Mouse (Mus musculus) layer of hippocampus, adult 8-10 months (tissue): ENCODE data around the gene Zfp683. TPM values are rescaled to one million over a fixed set of nuclear protein-coding genes. Genes with fewer than 3 reads are reported as not detected.

Experiments
- DNase-seq, 2 experiments: peaks; one replicate each; pipeline ENCODE4 v3.0.0; 2022; ENCODE audit warnings: low spot score in 2 of 2
- total RNA-seq, 4 experiments: library from RNA; stranded (reverse); gene quantifications; 2 replicates each; pipeline ENCODE4 v1.2.4; 2022

Gene Zfp683
- total RNA-seq, 4 experiments from 2014 or later: not detected

- DNase-seq: no peak
Observed at GRCm38 (mm10) chr4:134091225-134091529, 37.5 kb downstream of the Zfp683 start.

GRCm38 (mm10) chr4:134092382-134093288 lies 39.0 kb downstream of the Zfp683 start:
- DNase-seq: no peak

GRCm38 (mm10) chr4:134094004-134094564 lies 40.4 kb downstream of the Zfp683 start:
- DNase-seq: no peak

- no peak for DNase-seq
Observed at GRCm38 (mm10) chr4:134094923-134095547, 41.4 kb downstream of the Zfp683 start, which contains the start of gene Cd52. Gene Cd52, minus strand, starts transcription at chr4:134095082.

- no peak for DNase-seq
Observed at GRCm38 (mm10) chr4:134096120-134096519, 42.5 kb downstream of the Zfp683 start.

- DNase-seq: no peak
Observed at GRCm38 (mm10) chr4:134097015-134097608, 43.5 kb downstream of the Zfp683 start.

- no peak for DNase-seq
Observed at GRCm38 (mm10) chr4:134098628-134099027, 45.0 kb downstream of the Zfp683 start.

- DNase-seq: no peak
Observed at GRCm38 (mm10) chr4:134100245-134100644, 46.6 kb downstream of the Zfp683 start.

GRCm38 (mm10) chr4:134101979-134102741 lies 48.5 kb downstream of the Zfp683 start, which contains the start of gene Ubxn11:
Gene Ubxn11, plus strand, starts transcription at chr4:134102570.
- DNase-seq: peak; percentile 91 to 94

GRCm38 (mm10) chr4:134102742-134103119 lies 49.1 kb downstream of the Zfp683 start:
- no peak for DNase-seq

- DNase-seq: no peak
Observed at GRCm38 (mm10) chr4:134106105-134106504, 52.5 kb downstream of the Zfp683 start.

- peak; percentile 58 to 61 for DNase-seq
Observed at GRCm38 (mm10) chr4:134107730-134108129, 54.1 kb downstream of the Zfp683 start.

- no peak for DNase-seq
Observed at GRCm38 (mm10) chr4:134108196-134108595, 54.6 kb downstream of the Zfp683 start.

Other genes starting within 250 kb of the Zfp683 start
- gene Rps6ka1, start 166.0 kb upstream of the Zfp683 start, total RNA-seq: 10 to 100 TPM; 12.6 to 27.6 (median 19.4) TPM
- 100 to 1,000 TPM in 3 of 4 experiments, 10 to 100 TPM in 1; 90.0 to 132 (median 110) TPM for gene Hmgn2, start 85.2 kb upstream of the Zfp683 start, total RNA-seq
- 10 to 100 TPM; 63.0 to 67.7 (median 66.5) TPM for gene Dhdds, start 52.9 kb upstream of the Zfp683 start, total RNA-seq
- not detected for gene Lin28a, start 35.0 kb upstream of the Zfp683 start, total RNA-seq
- gene Crybg2, start 7.0 kb downstream of the Zfp683 start, total RNA-seq: 1 to 10 TPM in 3 of 4 experiments, under 1 TPM in 1; 0.54 to 6.4 (median 3.7) TPM
- 10 to 100 TPM in 2 of 4 experiments, 1 to 10 TPM in 2; 1.2 to 52.4 (median 18.2) TPM for gene Cd52, start 41.2 kb downstream of the Zfp683 start, total RNA-seq
- gene Ubxn11, start 48.7 kb downstream of the Zfp683 start, total RNA-seq: 10 to 100 TPM; 34.7 to 39.5 (median 35.6) TPM
- 100 to 1,000 TPM; 185 to 289 (median 252) TPM for gene Sh3bgrl3, start 75.0 kb downstream of the Zfp683 start, total RNA-seq
- 10 to 100 TPM; 16.6 to 19.8 (median 18.6) TPM for gene Cep85, start 133.3 kb downstream of the Zfp683 start, total RNA-seq
- gene Gm7534, start 149.2 kb downstream of the Zfp683 start, total RNA-seq: not detected
- gene Catsper4, start 173.5 kb downstream of the Zfp683 start, total RNA-seq: under 1 TPM in 1 of 4 experiments, not detected in 3; 0.31 TPM
- under 1 TPM; 0.51 to 0.89 (median 0.79) TPM for gene Cnksr1, start 184.6 kb downstream of the Zfp683 start, total RNA-seq
- not detected for gene E130218I03Rik, start 189.8 kb downstream of the Zfp683 start, total RNA-seq
- gene Zfp593, start 191.8 kb downstream of the Zfp683 start, total RNA-seq: 10 to 100 TPM in 3 of 4 experiments, 1 to 10 TPM in 1; 9.7 to 11.6 (median 11.2) TPM
- not detected for gene Gm30191, start 193.1 kb downstream of the Zfp683 start, total RNA-seq
- 1 to 10 TPM; 3.3 to 4.8 (median 3.5) TPM for gene Grrp1, start 200.3 kb downstream of the Zfp683 start, total RNA-seq
- 10 to 100 TPM; 14.1 to 20.7 (median 18.6) TPM for gene Pdik1l, start 234.1 kb downstream of the Zfp683 start, total RNA-seq